Mouse (Mus musculus) CH12.LX (cell line): ENCODE data around the gene Rph3al.

ENCODE experiments used
- ETS1 ChIP-seq: conservative IDR thresholded peaks from 2 replicates; pipeline ENCODE4 v1.6.1; 2012; ENCODE audit warnings: low read depth, mild to moderate bottlenecking, inconsistent platforms, low read length, improper control_type of control experiment, moderate library complexity
- POLR2AphosphoS2 ChIP-seq: IDR thresholded peaks from 2 replicates; pipeline ENCODE4 v1.6.1; 2011; ENCODE audit warnings: low read depth, low read length, improper control_type of control experiment

GRCm38 (mm10) chr11:75968761-75969160, 30.5 kb upstream of the Rph3al start:
- TF ChIP-seq ETS1, result no peak
- TF ChIP-seq POLR2AphosphoS2, result no peak
